15 mouse cellular contexts compared by ENCODE assay signal in the genomic region with DNA sequence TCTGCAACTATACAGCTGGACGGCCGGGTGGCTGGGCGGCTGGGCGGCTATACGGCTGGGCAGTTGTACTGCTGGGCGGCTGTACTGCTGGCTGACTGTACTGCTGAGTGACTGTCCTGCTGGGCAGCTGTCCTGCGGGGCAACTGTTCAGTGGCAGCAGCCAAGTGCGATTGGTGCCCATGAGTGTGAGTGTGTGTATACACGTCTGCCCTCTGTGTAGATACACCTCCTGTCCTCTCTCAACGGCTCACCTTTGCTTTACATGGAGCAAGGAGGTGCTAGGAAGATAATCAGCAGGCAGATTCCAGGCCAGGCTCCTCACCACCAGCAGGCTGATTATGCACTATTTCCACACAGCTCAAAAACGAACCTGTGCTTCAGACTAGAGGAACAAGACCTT.
DNase-seq lines count a peak whose midpoint lies in the region; ATAC-seq lines count a peak whose summit lies in the region.
"Had no signal": no experiment of that assay in that cellular context is flagged by ENCODE, and none has a peak within 500 bp of the region (broad histone marks: within the 10 kb centered on the region; RNA-seq: fewer than 3 reads in every experiment).

No protein-coding gene starts in this region.

- H3K9me3 ChIP-seq in kidney, embryonic 16.5 days (ENCODE audit: low read length): no peaks in the 10 kb centered on the region
- no peaks in the 10 kb centered on the region for H3K9me3 ChIP-seq in embryonic facial prominence, embryonic 10.5 days
- no peaks in the 10 kb centered on the region for H3K9me3 ChIP-seq in midbrain, embryonic 13.5 days
- H3K9me3 ChIP-seq: embryonic facial prominence, embryonic 12.5 days; heart, embryonic 13.5 days; lung, embryonic 15.5 days had no signal

- DNase-seq in kidney, adult 8-10 months: no peak
- DNase-seq in brain, adult 2 months (ENCODE audit: low read depth, low spot score): peak; percentile 44
- DNase-seq in embryonic facial prominence, embryonic 10.5 days (ENCODE audit: low spot score): no peak
- DNase-seq in adrenal gland, postnatal 14 days: no peak
- DNase-seq: gastrocnemius, postnatal 25 days; layer of hippocampus, adult 9-11 months; thymus, postnatal 4 days had no signal

- H3K4me2 ChIP-seq in kidney, embryonic 16.5 days (replicated peaks; ENCODE audit: low read depth, low read length): no peak overlapping the region
- H3K4me2 ChIP-seq in midbrain, embryonic 13.5 days (replicated peaks): no peak overlapping the region
- H3K4me2 ChIP-seq: embryonic facial prominence, embryonic 12.5 days; heart, embryonic 13.5 days; lung, embryonic 15.5 days had no signal

- H3K27me3 ChIP-seq in kidney, embryonic 16.5 days (ENCODE audit: insufficient read depth, low read length): no peaks in the 10 kb centered on the region
- no peaks in the 10 kb centered on the region for H3K27me3 ChIP-seq in embryonic facial prominence, embryonic 10.5 days (replicated peaks; ENCODE audit: low read depth, poor library complexity, severe bottlenecking)
- H3K27me3 ChIP-seq in midbrain, embryonic 13.5 days: no peaks in the 10 kb centered on the region
- H3K27me3 ChIP-seq: embryonic facial prominence, embryonic 12.5 days; heart, embryonic 13.5 days; lung, embryonic 15.5 days had no signal

- H3K27ac ChIP-seq in kidney, embryonic 16.5 days (ENCODE audit: low read length): no peak overlapping the region
- 0 out of 2 replicates have a peak overlapping the region, but pooled peaks have one; percentile 19 for H3K27ac ChIP-seq in embryonic facial prominence, embryonic 10.5 days (replicated peaks)
- H3K27ac ChIP-seq in midbrain, embryonic 13.5 days: peak overlapping the region; percentile 63
- H3K27ac ChIP-seq: embryonic facial prominence, embryonic 12.5 days; heart, embryonic 13.5 days; kidney, postnatal 0 days; lung, embryonic 15.5 days; stomach, postnatal 0 days had no signal

- peaks cover 17% of the 10 kb centered on the region; the same call in 1 of the 2 replicates for H3K4me1 ChIP-seq in kidney, embryonic 16.5 days (ENCODE audit: insufficient read depth, low read length)
- peaks cover 12% of the 10 kb centered on the region for H3K4me1 ChIP-seq in embryonic facial prominence, embryonic 10.5 days
- peaks cover 27% of the 10 kb centered on the region for H3K4me1 ChIP-seq in midbrain, embryonic 13.5 days (replicated peaks)
- H3K4me1 ChIP-seq: embryonic facial prominence, embryonic 12.5 days; lung, embryonic 15.5 days had no signal

- H3K9ac ChIP-seq in kidney, embryonic 16.5 days (replicated peaks; ENCODE audit: low read length): no peak overlapping the region
- no peak overlapping the region for H3K9ac ChIP-seq in midbrain, embryonic 13.5 days (replicated peaks)
- H3K9ac ChIP-seq: embryonic facial prominence, embryonic 12.5 days; heart, embryonic 13.5 days; lung, embryonic 15.5 days had no signal

- H3K36me3 ChIP-seq in kidney, embryonic 16.5 days (ENCODE audit: insufficient read depth, low read length): no peaks in the 10 kb centered on the region
- H3K36me3 ChIP-seq in embryonic facial prominence, embryonic 10.5 days (replicated peaks): 0 out of 2 replicates have a peak, but pooled peaks cover 2% of the 10 kb centered on the region
- no peaks in the 10 kb centered on the region for H3K36me3 ChIP-seq in midbrain, embryonic 13.5 days
- H3K36me3 ChIP-seq: embryonic facial prominence, embryonic 12.5 days; heart, embryonic 13.5 days; lung, embryonic 15.5 days had no signal

- WGBS in kidney, embryonic 16.5 days: 66% methylated on average over 11 of the region's 11 CpGs
- WGBS in embryonic facial prominence, embryonic 10.5 days: 90% methylated on average over 11 of the region's 11 CpGs
- 60% methylated on average over 11 of the region's 11 CpGs for whole genome bisulfite sequencing in midbrain, embryonic 13.5 days

- H3K4me3 ChIP-seq in kidney, embryonic 16.5 days (ENCODE audit: low read length): no peak overlapping the region
- H3K4me3 ChIP-seq in embryonic facial prominence, embryonic 10.5 days: no peak overlapping the region
- H3K4me3 ChIP-seq in midbrain, embryonic 13.5 days (replicated peaks): no peak overlapping the region
- H3K4me3 ChIP-seq: embryonic facial prominence, embryonic 12.5 days; heart, embryonic 13.5 days; lung, embryonic 15.5 days had no signal

- 0 out of 2 replicates have a peak, but pooled peaks have one; percentile 25 for ATAC-seq in kidney, embryonic 16.5 days (ENCODE audit: low FRiP score, low TSS enrichment)
- ATAC-seq in midbrain, embryonic 13.5 days: 0 out of 2 replicates have a peak, but pooled peaks have one; percentile 34
- no peak for ATAC-seq in activated CD4-positive, CD25-positive, alpha-beta regulatory T cell, adult 4 months
